Mouse (Mus musculus) liver, embryonic 14.5 days (tissue): ENCODE data around the gene Setdb2.

Experiments
- CTCF ChIP-seq: IDR thresholded peaks from 2 replicates; pipeline ENCODE4 v1.5.1; 2016; ENCODE audit warnings: antibody characterized with exemption, low read depth, control low read depth
- EP300 ChIP-seq: IDR thresholded peaks from 2 replicates; pipeline ENCODE4 v1.6.1; 2016; ENCODE audit warnings: antibody characterized with exemption, low read depth

GRCm38 (mm10) chr14:59433902-59434301 lies 6.8 kb downstream of the Setdb2 start:
- no peak for TF ChIP-seq CTCF
- TF ChIP-seq EP300: no peak
